Mouse (Mus musculus) ES-E14 (cell line): ENCODE results near the gene Arid5b.

Experiments
- CHD2 ChIP-seq: IDR thresholded peaks from 2 replicates; pipeline ENCODE4 v1.6.1; 2014; ENCODE audit warnings: mild to moderate bottlenecking, low read depth, low read length, inconsistent platforms
- ZNF384 ChIP-seq: IDR thresholded peaks from 2 replicates; pipeline ENCODE4 v1.6.1; 2012; ENCODE audit warnings: low read depth, low read length, inconsistent platforms

- TF ChIP-seq ZNF384 (no peak), CHD2 (no peak)
Observed at GRCm38 (mm10) chr10:68175811-68176210, 102.7 kb downstream of the Arid5b start.
